Mouse (Mus musculus): ENCODE measurements around the gene Dgki. TPM values are rescaled to one million over a fixed set of nuclear protein-coding genes. Genes with fewer than 3 reads are reported as not detected.

Gene Dgki
- total RNA-seq, 1 experiment: 0.94 TPM

DNA sequence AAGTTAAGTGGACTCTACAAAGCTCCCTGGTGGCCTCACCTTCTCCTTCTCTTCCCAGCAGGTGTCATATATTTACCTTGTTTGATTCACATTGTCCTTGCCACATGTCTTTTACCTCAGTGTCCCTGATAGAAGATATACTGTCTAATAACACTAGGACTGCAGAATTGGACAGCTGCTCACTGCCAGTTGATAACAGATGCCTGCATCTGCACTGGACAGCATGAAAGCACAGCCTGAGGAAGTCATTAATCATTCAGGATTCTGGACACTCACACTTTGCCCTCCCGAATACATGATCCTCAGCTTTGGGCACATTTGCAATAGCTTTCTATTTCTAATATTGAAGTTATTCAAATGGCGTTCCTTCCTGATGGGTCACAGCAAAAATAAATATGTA is 362.5 kb downstream of the Dgki start:
- Histone ChIP-seq H3K27ac (ENCODE audit: insufficient read depth, low read depth, low read length, poor library complexity, severe bottlenecking) (no peak overlapping the region), H3K4me3 (ENCODE audit: insufficient read depth in 1 of 2, low read depth in 1 of 2, low read length in 2 of 2, poor library complexity in 1 of 2, severe bottlenecking in 1 of 2) (no peak overlapping the region), H3K4me1 (ENCODE audit: control insufficient read depth in 2 of 2, insufficient read depth in 2 of 2, low read length in 2 of 2, poor library complexity in 1 of 2) (no peaks in the 10 kb centered on the region), H3K9me3 (ENCODE audit: control insufficient read depth, insufficient read depth, low read depth, low read length) (no peaks in the 10 kb centered on the region), H3K36me3 (ENCODE audit: control insufficient read depth, insufficient read depth, low read length, poor library complexity, severe bottlenecking) (no peaks in the 10 kb centered on the region), H3K9ac (ENCODE audit: insufficient read depth, low read depth, low read length, poor library complexity, severe bottlenecking) (no peak overlapping the region)
- DNase-seq (ENCODE audit: low read depth, low spot score): no peak
- in situ Hi-C loops (cut with MboI; ENCODE audit: low sequenced_read_pairs in 2 of 2, unreplicated experiment in 2 of 2): no loop called here
- TF ChIP-seq MAFK (IDR thresholded peaks at IDR 0.05; ENCODE audit: insufficient read depth, low read depth, low read length) (no peak), HCFC1 (IDR thresholded peaks at IDR 0.05; ENCODE audit: borderline replicate concordance, insufficient read depth, low read length) (no peak), ZC3H11A (IDR thresholded peaks at IDR 0.05; ENCODE audit: borderline replicate concordance, low read depth, low read length) (no peak), CHD2 (IDR thresholded peaks at IDR 0.05; ENCODE audit: low read depth, low read length) (no peak), ZNF384 (IDR thresholded peaks at IDR 0.05; ENCODE audit: low read depth, low read length) (no peak)

DNA sequence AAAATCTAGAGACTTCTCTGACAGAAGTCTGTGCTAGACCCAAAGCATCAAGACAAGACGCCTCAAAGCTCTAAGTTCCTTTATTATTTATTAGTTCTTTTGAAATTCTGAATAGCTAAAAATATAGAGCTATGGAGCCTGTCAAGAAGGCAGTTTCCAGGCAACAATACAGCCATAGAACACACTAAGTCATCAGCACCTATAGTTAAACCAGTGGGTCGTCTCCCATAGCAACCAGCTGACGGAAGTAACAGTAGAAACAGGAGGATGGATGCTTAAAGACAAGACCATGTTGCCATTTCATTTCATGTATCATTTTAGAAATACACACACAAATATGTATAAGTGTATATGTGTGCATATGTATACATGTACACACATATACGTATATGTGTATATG is 363.2 kb downstream of the Dgki start:
- H3K4me3 ChIP-seq (ENCODE audit: insufficient read depth in 1 of 2, low read depth in 1 of 2, low read length in 2 of 2, poor library complexity in 1 of 2, severe bottlenecking in 1 of 2): no peak overlapping the region
- no peaks in the 10 kb centered on the region for H3K9me3 ChIP-seq (ENCODE audit: control insufficient read depth, insufficient read depth, low read depth, low read length)
- H3K27ac ChIP-seq (ENCODE audit: insufficient read depth, low read depth, low read length, poor library complexity, severe bottlenecking): no peak overlapping the region
- TF ChIP-seq MAFK (IDR thresholded peaks at IDR 0.05; ENCODE audit: insufficient read depth, low read depth, low read length) (no peak), CHD2 (IDR thresholded peaks at IDR 0.05; ENCODE audit: low read depth, low read length) (no peak), ZC3H11A (IDR thresholded peaks at IDR 0.05; ENCODE audit: borderline replicate concordance, low read depth, low read length) (no peak), HCFC1 (IDR thresholded peaks at IDR 0.05; ENCODE audit: borderline replicate concordance, insufficient read depth, low read length) (no peak), ZNF384 (IDR thresholded peaks at IDR 0.05; ENCODE audit: low read depth, low read length) (no peak)
- no peaks in the 10 kb centered on the region for H3K36me3 ChIP-seq (ENCODE audit: control insufficient read depth, insufficient read depth, low read length, poor library complexity, severe bottlenecking)
- H3K4me1 ChIP-seq (ENCODE audit: control insufficient read depth in 2 of 2, insufficient read depth in 2 of 2, low read length in 2 of 2, poor library complexity in 1 of 2): no peaks in the 10 kb centered on the region
- DNase-seq (ENCODE audit: low read depth, low spot score): no peak
- H3K9ac ChIP-seq (ENCODE audit: insufficient read depth, low read depth, low read length, poor library complexity, severe bottlenecking): no peak overlapping the region
- in situ Hi-C loops (cut with MboI; ENCODE audit: low sequenced_read_pairs in 2 of 2, unreplicated experiment in 2 of 2): no loop called here

DNA sequence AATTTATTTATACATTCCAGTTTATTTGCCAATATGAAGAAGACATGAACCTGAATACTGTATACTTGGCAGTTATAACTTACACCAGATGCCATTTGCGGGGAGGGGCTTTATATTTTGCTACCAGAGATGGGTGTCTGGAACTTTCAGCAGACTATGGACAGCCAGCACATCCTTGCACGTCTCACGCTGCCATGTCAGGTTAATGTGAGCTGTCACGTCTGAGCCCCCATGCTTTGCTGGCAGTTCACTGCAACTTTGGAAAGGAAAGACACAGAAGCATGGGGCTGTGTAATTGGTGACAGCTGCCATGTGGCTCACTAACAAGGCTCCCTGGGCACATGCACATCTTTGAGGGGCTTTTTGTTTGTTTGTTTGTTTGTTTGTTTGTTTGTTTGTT is 368.5 kb downstream of the Dgki start:
- TF ChIP-seq ZNF384 (IDR thresholded peaks at IDR 0.05; ENCODE audit: low read depth, low read length) (no peak), CHD2 (IDR thresholded peaks at IDR 0.05; ENCODE audit: low read depth, low read length) (no peak), ZC3H11A (IDR thresholded peaks at IDR 0.05; ENCODE audit: borderline replicate concordance, low read depth, low read length) (no peak), MAFK (IDR thresholded peaks at IDR 0.05; ENCODE audit: insufficient read depth, low read depth, low read length) (no peak), HCFC1 (IDR thresholded peaks at IDR 0.05; ENCODE audit: borderline replicate concordance, insufficient read depth, low read length) (no peak)
- DNase-seq (ENCODE audit: low read depth, low spot score): no peak

DNA sequence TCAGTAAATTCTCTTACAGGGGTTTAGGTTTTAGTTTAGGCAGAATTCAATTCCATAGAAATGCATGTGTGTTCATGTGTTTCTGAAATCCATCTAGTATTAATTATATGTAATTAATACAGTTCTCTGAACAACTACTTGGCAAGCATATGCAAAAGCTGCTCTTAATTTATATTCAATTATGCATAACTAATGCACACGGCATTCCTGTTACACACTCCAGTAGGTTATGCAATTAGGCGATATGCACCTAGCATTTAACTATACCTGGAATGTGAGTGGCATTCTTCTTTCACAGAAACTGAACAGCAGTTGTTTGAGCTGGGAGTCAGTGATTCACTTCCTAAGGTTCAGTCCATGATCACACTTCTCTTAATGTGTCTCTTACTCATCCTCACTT is 370.2 kb downstream of the Dgki start:
- Histone ChIP-seq H3K9ac (ENCODE audit: insufficient read depth, low read depth, low read length, poor library complexity, severe bottlenecking) (no peak overlapping the region), H3K4me3 (ENCODE audit: insufficient read depth in 1 of 2, low read depth in 1 of 2, low read length in 2 of 2, poor library complexity in 1 of 2, severe bottlenecking in 1 of 2) (no peak overlapping the region), H3K27ac (ENCODE audit: insufficient read depth, low read depth, low read length, poor library complexity, severe bottlenecking) (no peak overlapping the region), H3K4me1 (ENCODE audit: control insufficient read depth in 2 of 2, insufficient read depth in 2 of 2, low read length in 2 of 2, poor library complexity in 1 of 2) (no peaks in the 10 kb centered on the region), H3K9me3 (ENCODE audit: control insufficient read depth, insufficient read depth, low read depth, low read length) (no peaks in the 10 kb centered on the region), H3K36me3 (ENCODE audit: control insufficient read depth, insufficient read depth, low read length, poor library complexity, severe bottlenecking) (no peaks in the 10 kb centered on the region)
- no peak for DNase-seq (ENCODE audit: low read depth, low spot score)
- no peak for TF ChIP-seq CHD2 (IDR thresholded peaks at IDR 0.05; ENCODE audit: low read depth, low read length)
- no peak for TF ChIP-seq ZC3H11A (IDR thresholded peaks at IDR 0.05; ENCODE audit: borderline replicate concordance, low read depth, low read length)
- TF ChIP-seq MAFK (IDR thresholded peaks at IDR 0.05; ENCODE audit: insufficient read depth, low read depth, low read length): no peak
- TF ChIP-seq ZNF384 (IDR thresholded peaks at IDR 0.05; ENCODE audit: low read depth, low read length): no peak
- no peak for TF ChIP-seq HCFC1 (IDR thresholded peaks at IDR 0.05; ENCODE audit: borderline replicate concordance, insufficient read depth, low read length)
- in situ Hi-C loops (cut with MboI; ENCODE audit: low sequenced_read_pairs in 2 of 2, unreplicated experiment in 2 of 2): no loop called here

More for the DNA sequence above, 368.5 kb downstream of the Dgki start:
- Histone ChIP-seq H3K4me1 (ENCODE audit: control insufficient read depth in 2 of 2, insufficient read depth in 2 of 2, low read length in 2 of 2, poor library complexity in 1 of 2) (no peaks in the 10 kb centered on the region), H3K4me3 (ENCODE audit: insufficient read depth in 1 of 2, low read depth in 1 of 2, low read length in 2 of 2, poor library complexity in 1 of 2, severe bottlenecking in 1 of 2) (no peak overlapping the region), H3K9me3 (ENCODE audit: control insufficient read depth, insufficient read depth, low read depth, low read length) (no peaks in the 10 kb centered on the region), H3K9ac (ENCODE audit: insufficient read depth, low read depth, low read length, poor library complexity, severe bottlenecking) (no peak overlapping the region), H3K27ac (ENCODE audit: insufficient read depth, low read depth, low read length, poor library complexity, severe bottlenecking) (no peak overlapping the region), H3K36me3 (ENCODE audit: control insufficient read depth, insufficient read depth, low read length, poor library complexity, severe bottlenecking) (no peaks in the 10 kb centered on the region)
- in situ Hi-C loops (cut with MboI; ENCODE audit: low sequenced_read_pairs in 2 of 2, unreplicated experiment in 2 of 2): no loop called here

DNA sequence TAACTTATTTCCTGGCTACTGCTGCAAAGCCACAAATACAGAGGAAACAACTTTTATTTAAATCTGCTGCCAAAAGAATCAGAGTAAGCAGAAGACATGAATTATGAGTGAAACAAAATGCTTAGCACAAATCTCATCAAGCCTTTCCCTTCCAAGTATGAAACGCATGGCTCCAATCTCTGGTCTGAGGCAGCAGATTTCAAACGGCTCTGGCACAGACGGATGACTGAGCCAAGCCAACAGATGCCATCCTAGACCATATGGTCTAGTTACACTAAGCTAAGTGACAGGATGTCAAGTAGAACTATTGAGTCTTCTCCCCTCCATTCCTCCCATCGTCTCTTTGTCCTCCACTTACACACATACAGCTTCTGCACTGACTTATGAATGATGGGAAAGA is 373.5 kb downstream of the Dgki start:
- in situ Hi-C loops (cut with MboI; ENCODE audit: low sequenced_read_pairs in 2 of 2, unreplicated experiment in 2 of 2): no loop called here

More for the DNA sequence above, 373.5 kb downstream of the Dgki start:
- no peaks in the 10 kb centered on the region for H3K4me1 ChIP-seq (ENCODE audit: control insufficient read depth in 2 of 2, insufficient read depth in 2 of 2, low read length in 2 of 2, poor library complexity in 1 of 2)
- H3K9ac ChIP-seq (ENCODE audit: insufficient read depth, low read depth, low read length, poor library complexity, severe bottlenecking): no peak overlapping the region
- H3K4me3 ChIP-seq (ENCODE audit: insufficient read depth in 1 of 2, low read depth in 1 of 2, low read length in 2 of 2, poor library complexity in 1 of 2, severe bottlenecking in 1 of 2): no peak overlapping the region
- no peak for TF ChIP-seq CHD2 (IDR thresholded peaks at IDR 0.05; ENCODE audit: low read depth, low read length)
- no peaks in the 10 kb centered on the region for H3K9me3 ChIP-seq (ENCODE audit: control insufficient read depth, insufficient read depth, low read depth, low read length)
- no peak overlapping the region for H3K27ac ChIP-seq (ENCODE audit: insufficient read depth, low read depth, low read length, poor library complexity, severe bottlenecking)
- DNase-seq (ENCODE audit: low read depth, low spot score): no peak
- H3K36me3 ChIP-seq (ENCODE audit: control insufficient read depth, insufficient read depth, low read length, poor library complexity, severe bottlenecking): no peaks in the 10 kb centered on the region

All from ES-E14 (cell line).